Mouse (Mus musculus): ENCODE data around the gene Snx22. TPM values are rescaled to one million over a fixed set of nuclear protein-coding genes. Genes with fewer than 3 reads are reported as not detected.

Gene Snx22
- polyA plus RNA-seq (2015; fragmentation: Nextera tagmentation; extraction: Ambion mirVana): 9.1 and 11.6 TPM in 2 replicates

DNA sequence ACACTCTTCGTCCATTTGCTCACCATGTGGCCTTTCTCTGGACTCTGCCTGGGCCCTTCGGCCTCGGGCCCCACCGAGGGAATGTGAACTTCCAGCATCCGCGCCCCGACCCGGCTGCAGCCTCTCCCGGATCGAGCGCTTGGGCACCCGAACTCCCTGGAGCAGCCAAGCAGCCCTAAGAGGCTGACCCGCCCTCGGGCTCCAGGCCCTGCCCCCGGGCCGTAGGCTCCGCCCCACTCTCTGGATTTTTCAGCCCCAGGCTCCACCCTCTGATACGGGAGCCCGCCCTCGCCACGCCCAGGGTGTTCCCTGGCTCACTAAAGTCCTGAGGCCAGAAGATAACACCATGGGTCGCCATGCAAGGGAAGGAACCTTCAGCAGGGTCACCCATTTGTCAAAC, at the start of gene Snx22:
Gene Snx22 (minus strand): TSS at position 137 of the 400 bp plus-strand sequence.
- peak within 1 kb of the TSS; percentile 54 for H3K9ac ChIP-seq
- peaks cover 14% of the 10 kb centered on the region for H3K4me1 ChIP-seq (replicated peaks)
- H3K27me3 ChIP-seq: peaks cover 16% of the 10 kb centered on the region
- peaks cover 25% of the 10 kb centered on the region for H3K36me3 ChIP-seq
- ATAC-seq (ENCODE audit: low FRiP score, low read depth): peak; percentile 93
- H3K27ac ChIP-seq (replicated peaks): no peak within 1 kb of the TSS
- WGBS: 2% methylated on average over 22 of the region's 22 CpGs
- H3K9me3 ChIP-seq: no peaks in the 10 kb centered on the region
- peak within 1 kb of the TSS; percentile 93 for H3K4me2 ChIP-seq
- H3K4me3 ChIP-seq: peak within 1 kb of the TSS; percentile 56

DNA sequence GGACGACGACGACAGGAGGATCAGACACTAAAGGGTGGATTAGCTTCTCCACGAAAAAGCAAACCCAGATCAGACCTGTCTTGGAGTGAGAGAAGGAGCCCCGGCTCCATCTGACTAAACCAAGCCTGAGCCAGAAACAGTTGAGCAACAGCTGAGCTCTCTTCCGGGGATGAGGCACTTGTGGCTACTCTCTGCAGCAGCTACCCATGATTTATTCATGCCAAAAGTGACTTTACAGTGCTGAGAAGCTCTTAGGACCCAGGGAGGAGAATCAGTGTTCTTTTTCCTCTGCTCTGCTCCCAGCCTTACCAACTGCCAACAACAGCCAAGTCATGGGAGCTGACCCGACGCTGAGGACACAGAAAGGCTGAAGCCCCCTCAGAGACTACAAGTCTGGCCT, 47.4 kb upstream of the Snx22 start:
- Histone ChIP-seq H3K27ac (replicated peaks) (no peak overlapping the region), H3K9me3 (no peaks in the 10 kb centered on the region), H3K4me1 (replicated peaks) (peaks cover 22% of the 10 kb centered on the region), H3K9ac (no peak overlapping the region), H3K4me2 (no peak overlapping the region), H3K4me3 (no peak overlapping the region), H3K27me3 (no peaks in the 10 kb centered on the region), H3K36me3 (0 out of 2 replicates have a peak, but pooled peaks cover 5% of the 10 kb centered on the region)
- 60% methylated on average over 8 of the region's 8 CpGs for WGBS
- ATAC-seq (ENCODE audit: low FRiP score, low read depth): no peak

DNA sequence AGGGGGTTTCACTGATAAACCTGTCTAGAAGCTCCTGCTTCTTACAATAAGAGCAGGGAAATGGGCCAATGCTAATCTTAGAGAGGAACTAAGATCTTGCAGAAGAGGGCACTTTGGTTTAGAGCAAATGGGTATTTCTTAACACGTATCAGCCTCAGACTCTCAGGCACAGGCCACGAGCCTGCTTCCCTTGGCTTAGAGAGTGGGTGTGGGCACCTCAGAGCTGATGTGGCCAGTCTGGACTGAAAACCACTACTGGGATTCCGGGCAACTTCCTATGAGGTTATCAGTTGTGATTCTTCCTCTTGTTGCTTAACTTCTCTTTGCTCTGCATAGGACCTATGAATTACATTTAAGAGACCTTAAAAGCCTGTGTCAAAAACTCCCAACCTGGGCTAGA, 44.8 kb upstream of the Snx22 start:
- no peaks in the 10 kb centered on the region for H3K27me3 ChIP-seq
- H3K4me2 ChIP-seq: no peak overlapping the region
- WGBS: 96% methylated on average over 3 of the region's 3 CpGs
- no peak for ATAC-seq (ENCODE audit: low FRiP score, low read depth)
- H3K36me3 ChIP-seq: peaks cover 6% of the 10 kb centered on the region
- H3K4me1 ChIP-seq (replicated peaks): peaks cover 7% of the 10 kb centered on the region
- no peaks in the 10 kb centered on the region for H3K9me3 ChIP-seq
- no peak overlapping the region for H3K27ac ChIP-seq (replicated peaks)
- H3K4me3 ChIP-seq: no peak overlapping the region
- no peak overlapping the region for H3K9ac ChIP-seq

DNA sequence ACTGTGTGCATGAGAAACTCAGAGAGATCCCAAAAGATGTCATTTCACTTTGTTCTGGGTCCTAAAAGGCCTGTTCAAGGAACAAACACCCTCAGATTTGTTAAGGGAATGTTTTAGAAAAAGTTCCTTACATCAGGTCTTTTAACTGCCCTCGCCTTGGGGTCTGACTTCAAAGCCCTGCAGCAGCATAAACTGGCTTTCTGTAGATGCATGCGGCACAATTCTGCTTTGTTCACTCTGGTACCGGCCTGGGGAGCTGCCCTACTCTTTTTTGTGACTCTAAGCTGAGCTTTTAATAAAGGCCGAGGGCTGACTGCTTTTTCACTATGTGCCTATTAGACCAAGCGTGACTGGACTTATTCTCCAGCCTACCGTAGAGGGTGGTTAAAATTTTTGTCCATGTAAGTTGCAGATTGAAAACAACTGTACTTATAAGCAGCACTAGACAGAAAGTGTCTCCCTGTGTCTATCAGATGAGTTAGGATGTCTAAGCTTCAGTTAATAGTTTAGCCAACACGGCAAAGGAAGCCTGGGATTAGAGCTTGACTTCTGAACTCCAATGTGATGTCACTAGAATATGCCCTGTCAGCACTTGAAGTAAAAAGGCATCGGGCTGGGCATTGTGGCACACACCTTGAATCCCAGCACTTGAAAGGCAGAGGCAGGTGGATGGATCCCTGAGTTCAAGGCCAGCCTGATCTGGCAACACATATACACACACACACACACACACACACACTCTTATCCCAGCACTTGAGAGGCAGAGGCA, 41.3 kb upstream of the Snx22 start:
- no peak overlapping the region for H3K4me3 ChIP-seq
- no peaks in the 10 kb centered on the region for H3K4me1 ChIP-seq (replicated peaks)
- peaks cover 33% of the 10 kb centered on the region for H3K36me3 ChIP-seq
- H3K9ac ChIP-seq: no peak overlapping the region
- no peaks in the 10 kb centered on the region for H3K27me3 ChIP-seq
- ATAC-seq (ENCODE audit: low FRiP score, low read depth): no peak
- H3K27ac ChIP-seq (replicated peaks): no peak overlapping the region
- H3K4me2 ChIP-seq: no peak overlapping the region
- 27% methylated on average over 8 of the region's 8 CpGs for WGBS
- H3K9me3 ChIP-seq: no peaks in the 10 kb centered on the region

DNA sequence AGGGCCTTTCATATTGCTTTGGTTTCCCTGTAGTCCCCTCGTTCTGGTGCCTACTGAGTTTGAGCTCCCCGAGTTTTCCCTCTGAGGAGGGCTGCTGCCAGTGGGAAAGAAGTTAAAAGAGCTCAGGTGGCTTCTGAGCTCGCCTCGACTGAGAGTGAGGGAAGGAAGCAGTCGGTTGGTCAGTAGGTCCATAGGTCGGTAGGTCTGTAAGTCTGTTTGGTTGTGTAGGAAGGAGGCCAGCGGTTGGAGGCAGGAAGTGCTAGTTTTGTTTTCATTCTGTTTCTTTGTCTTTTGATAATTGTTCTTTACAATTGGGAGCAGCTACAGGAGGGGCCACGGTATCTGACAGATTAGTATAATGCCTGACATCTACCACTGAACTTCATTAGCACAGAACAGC, 40.6 kb upstream of the Snx22 start:
- Histone ChIP-seq H3K36me3 (peaks cover 40% of the 10 kb centered on the region), H3K9ac (no peak overlapping the region), H3K4me3 (no peak overlapping the region), H3K27ac (replicated peaks) (no peak overlapping the region), H3K27me3 (no peaks in the 10 kb centered on the region), H3K9me3 (no peaks in the 10 kb centered on the region), H3K4me1 (replicated peaks) (no peaks in the 10 kb centered on the region), H3K4me2 (no peak overlapping the region)
- 57% methylated on average over 8 of the region's 8 CpGs for WGBS
- ATAC-seq (ENCODE audit: low FRiP score, low read depth): no peak

DNA sequence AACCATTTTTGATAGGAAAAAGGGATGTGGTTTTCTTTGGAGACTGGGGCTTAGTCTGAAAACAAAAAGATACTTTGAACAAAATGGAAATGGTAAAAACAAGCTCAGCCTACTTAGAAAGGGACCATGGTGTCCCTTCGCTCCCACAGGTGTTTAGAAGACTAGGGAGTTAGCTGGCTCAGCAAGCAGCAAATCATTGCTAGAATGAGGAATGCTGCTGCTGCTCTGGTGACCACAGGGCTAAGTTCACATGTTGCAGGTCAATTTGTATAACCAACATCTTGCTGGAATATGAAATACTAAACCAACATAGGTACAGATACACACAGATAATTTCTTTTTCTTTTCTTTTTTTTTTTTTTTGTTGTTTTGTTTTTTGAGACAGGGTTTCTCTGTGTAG, 40.1 kb upstream of the Snx22 start:
- H3K4me1 ChIP-seq (replicated peaks): no peaks in the 10 kb centered on the region
- H3K9ac ChIP-seq: no peak overlapping the region
- ATAC-seq (ENCODE audit: low FRiP score, low read depth): no peak
- WGBS: 94% methylated on average over 1 of the region's 1 CpGs
- H3K27ac ChIP-seq (replicated peaks): no peak overlapping the region
- H3K4me3 ChIP-seq: no peak overlapping the region
- H3K36me3 ChIP-seq: peaks cover 45% of the 10 kb centered on the region
- no peaks in the 10 kb centered on the region for H3K27me3 ChIP-seq
- H3K4me2 ChIP-seq: no peak overlapping the region
- H3K9me3 ChIP-seq: no peaks in the 10 kb centered on the region

DNA sequence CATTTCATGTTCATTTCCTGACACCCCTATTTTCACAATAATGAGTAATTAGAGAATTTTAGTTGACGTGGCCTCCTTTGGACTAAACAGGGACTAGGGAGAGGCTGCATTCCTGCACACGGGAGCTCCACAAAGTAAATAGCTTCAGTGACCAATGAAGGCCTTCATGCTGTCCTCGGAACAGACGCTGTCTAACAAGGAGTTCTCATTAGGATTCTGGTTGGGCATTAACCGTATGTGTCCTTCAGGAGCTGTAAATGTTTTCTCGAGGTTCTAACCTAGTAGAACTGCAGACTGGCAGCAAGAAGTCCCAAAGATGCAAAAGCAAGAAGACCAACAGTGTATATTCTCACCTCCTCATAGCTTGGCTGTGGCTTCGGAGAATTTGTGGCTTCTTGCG, 35.6 kb upstream of the Snx22 start:
- peaks cover 74% of the 10 kb centered on the region for H3K36me3 ChIP-seq
- no peak overlapping the region for H3K27ac ChIP-seq (replicated peaks)
- H3K27me3 ChIP-seq: no peaks in the 10 kb centered on the region
- H3K4me2 ChIP-seq: no peak overlapping the region
- 87% methylated on average over 8 of the region's 8 CpGs for WGBS
- H3K9me3 ChIP-seq: no peaks in the 10 kb centered on the region
- H3K4me1 ChIP-seq (replicated peaks): no peaks in the 10 kb centered on the region
- no peak overlapping the region for H3K4me3 ChIP-seq
- H3K9ac ChIP-seq: no peak overlapping the region
- ATAC-seq (ENCODE audit: low FRiP score, low read depth): no peak

DNA sequence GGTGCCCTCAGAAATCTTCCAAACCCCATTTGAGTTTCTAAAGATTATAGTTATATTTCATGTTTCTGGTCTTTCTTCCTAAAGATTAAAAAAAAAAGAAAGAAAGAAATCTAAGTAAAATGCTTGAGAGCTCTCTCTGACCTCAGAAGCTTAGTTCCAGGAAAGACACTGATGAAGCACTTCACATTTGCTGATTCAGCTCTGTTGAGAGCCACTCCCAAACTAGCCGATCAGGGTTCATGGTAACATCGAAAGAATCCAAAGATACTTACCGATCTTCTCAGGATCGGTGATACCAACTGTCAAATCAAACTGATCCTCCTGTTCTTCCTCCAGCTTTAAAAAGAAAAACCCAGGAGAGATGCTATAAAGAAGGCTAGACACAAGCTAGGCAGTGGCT, 35.1 kb upstream of the Snx22 start:
- Histone ChIP-seq H3K4me2 (no peak overlapping the region), H3K4me1 (replicated peaks) (no peaks in the 10 kb centered on the region), H3K9me3 (no peaks in the 10 kb centered on the region), H3K27me3 (no peaks in the 10 kb centered on the region), H3K27ac (replicated peaks) (no peak overlapping the region), H3K4me3 (no peak overlapping the region), H3K36me3 (peaks cover 76% of the 10 kb centered on the region), H3K9ac (no peak overlapping the region)
- 96% methylated on average over 4 of the region's 4 CpGs for WGBS
- no peak for ATAC-seq (ENCODE audit: low FRiP score, low read depth)

DNA sequence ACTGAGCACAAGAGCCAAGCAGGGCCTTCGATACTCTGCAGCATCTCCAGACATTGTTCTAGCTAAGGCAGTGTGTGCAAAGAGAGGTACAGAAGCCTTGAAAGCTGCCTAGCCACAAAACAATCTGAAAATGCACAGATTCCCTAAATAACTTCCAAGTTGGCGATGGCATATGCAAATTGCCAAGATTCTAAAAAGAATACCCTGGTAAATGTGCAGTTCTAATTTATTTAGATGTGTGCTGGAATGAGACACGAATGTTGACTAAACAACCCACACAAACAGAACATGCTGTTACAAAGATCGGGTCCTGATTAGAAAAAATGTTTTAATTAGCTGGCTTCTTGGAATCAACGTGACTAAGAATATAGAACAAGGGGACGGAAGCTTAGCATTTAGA, 33.1 kb upstream of the Snx22 start:
- Histone ChIP-seq H3K9me3 (no peaks in the 10 kb centered on the region), H3K4me2 (no peak overlapping the region), H3K27ac (replicated peaks) (no peak overlapping the region), H3K9ac (no peak overlapping the region), H3K36me3 (peaks cover 67% of the 10 kb centered on the region), H3K27me3 (no peaks in the 10 kb centered on the region), H3K4me1 (replicated peaks) (no peaks in the 10 kb centered on the region), H3K4me3 (no peak overlapping the region)
- ATAC-seq (ENCODE audit: low FRiP score, low read depth): no peak
- WGBS: 89% methylated on average over 6 of the region's 6 CpGs

DNA sequence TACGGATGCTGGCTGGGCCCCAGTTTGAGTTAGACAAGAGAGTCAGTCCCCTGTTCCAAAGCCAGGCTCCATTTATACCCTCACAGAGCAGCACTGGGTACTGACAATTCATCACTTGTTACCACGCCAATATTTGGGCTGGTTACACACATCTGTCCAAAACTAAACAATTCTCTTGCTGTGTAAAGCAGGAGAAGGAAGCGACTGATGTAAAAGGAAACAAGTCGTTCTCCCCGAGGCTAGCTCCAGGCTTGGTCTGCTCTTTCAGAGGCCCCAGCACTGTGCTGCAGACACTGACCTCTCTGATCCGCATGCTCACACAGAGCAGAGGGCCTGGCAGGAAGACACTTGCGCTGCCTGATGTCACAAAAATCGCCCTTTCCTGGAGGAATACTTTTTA, 32.1 kb upstream of the Snx22 start:
- Histone ChIP-seq H3K36me3 (peaks cover 74% of the 10 kb centered on the region), H3K4me2 (no peak overlapping the region), H3K27ac (replicated peaks) (no peak overlapping the region), H3K4me3 (no peak overlapping the region), H3K9me3 (no peaks in the 10 kb centered on the region), H3K4me1 (replicated peaks) (no peaks in the 10 kb centered on the region), H3K9ac (no peak overlapping the region), H3K27me3 (no peaks in the 10 kb centered on the region)
- 80% methylated on average over 8 of the region's 8 CpGs for WGBS
- 0 out of 2 replicates have a peak, but pooled peaks have one; percentile 34 for ATAC-seq (ENCODE audit: low FRiP score, low read depth)

DNA sequence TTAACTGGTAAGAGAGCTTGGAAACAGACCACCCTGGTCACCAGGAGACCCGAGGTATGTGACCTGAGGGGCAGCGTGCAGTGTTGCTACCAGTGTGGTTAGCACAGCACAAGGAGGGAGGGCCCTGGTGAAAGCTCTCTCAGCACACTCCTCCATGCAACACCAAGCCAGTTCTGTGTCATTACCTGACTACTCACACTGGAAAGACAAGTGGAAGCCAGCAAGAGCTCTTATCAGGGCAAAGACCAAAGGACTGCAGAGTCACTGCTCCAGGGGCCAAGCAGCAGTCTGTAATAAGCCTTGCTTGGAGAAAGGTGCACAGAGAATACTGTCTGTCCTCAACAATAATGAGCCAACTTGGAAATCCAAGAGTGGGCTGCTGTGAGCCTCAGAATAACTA, 23.1 kb upstream of the Snx22 start:
- H3K9me3 ChIP-seq: no peaks in the 10 kb centered on the region
- no peak overlapping the region for H3K4me2 ChIP-seq
- no peaks in the 10 kb centered on the region for H3K27me3 ChIP-seq
- H3K9ac ChIP-seq: no peak overlapping the region
- 75% methylated on average over 2 of the region's 2 CpGs for WGBS
- H3K27ac ChIP-seq (replicated peaks): no peak overlapping the region
- peaks cover 89% of the 10 kb centered on the region for H3K36me3 ChIP-seq
- ATAC-seq (ENCODE audit: low FRiP score, low read depth): no peak
- H3K4me1 ChIP-seq (replicated peaks): no peaks in the 10 kb centered on the region
- no peak overlapping the region for H3K4me3 ChIP-seq

DNA sequence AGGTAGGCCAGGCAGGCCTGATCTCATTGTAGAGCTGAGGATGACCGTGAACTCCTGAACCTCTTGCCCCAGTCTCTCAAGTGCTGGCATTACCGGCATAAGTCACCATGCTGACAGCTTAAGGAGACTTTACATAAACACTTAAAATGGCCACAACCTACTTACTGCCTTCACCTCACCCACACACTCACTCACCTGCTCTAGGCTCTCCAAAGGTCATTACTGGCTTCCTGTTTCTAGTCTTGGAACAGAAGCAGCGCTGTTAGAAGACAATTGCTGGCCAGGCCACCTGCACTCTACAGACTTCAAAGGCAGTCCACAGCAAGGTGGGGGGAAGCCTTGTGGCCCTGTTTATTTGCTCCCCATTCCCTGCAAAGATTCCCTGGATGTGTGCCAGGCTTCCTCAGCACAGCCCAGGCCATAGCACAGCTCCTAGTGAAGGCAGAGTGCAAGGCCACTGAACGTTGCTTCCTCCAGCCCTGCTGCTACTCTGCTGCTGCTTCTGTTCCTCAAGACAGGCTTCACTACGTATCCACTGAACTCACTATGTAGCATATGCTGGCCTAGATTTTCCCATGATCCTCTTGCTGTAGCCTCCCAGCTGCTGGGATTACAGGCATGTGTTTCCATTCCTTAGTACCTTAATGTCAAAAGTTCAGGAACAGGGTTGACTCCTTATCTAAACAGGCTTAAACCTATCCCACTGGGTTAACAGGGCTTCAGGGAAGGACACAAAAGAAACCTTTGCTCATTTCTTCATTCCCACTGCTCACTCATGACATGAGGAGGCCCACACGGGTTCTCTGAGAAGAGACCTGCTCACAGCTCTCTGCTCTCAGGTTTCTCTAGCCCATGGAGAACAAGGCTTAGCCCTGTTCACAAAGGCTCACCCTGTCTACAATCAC, 22.1 kb upstream of the Snx22 start:
- H3K4me2 ChIP-seq: no peak overlapping the region
- 87% methylated on average over 6 of the region's 6 CpGs for WGBS
- H3K27ac ChIP-seq (replicated peaks): no peak overlapping the region
- no peak for ATAC-seq (ENCODE audit: low FRiP score, low read depth)
- H3K4me3 ChIP-seq: no peak overlapping the region
- H3K27me3 ChIP-seq: no peaks in the 10 kb centered on the region
- peaks cover 88% of the 10 kb centered on the region for H3K36me3 ChIP-seq
- H3K9me3 ChIP-seq: no peaks in the 10 kb centered on the region
- no peak overlapping the region for H3K9ac ChIP-seq
- H3K4me1 ChIP-seq (replicated peaks): no peaks in the 10 kb centered on the region
